Mouse (Mus musculus) A20 (cell line): ENCODE results near the gene Itga9.
"Not testable (repeated sequence)": the region's sequence is repeated elsewhere in the genome, so short reads cannot be mapped to it uniquely, and the experiment has no call there.

Source experiments
- DNase-seq: peaks from one replicate; pipeline ENCODE4 v3.0.0-alpha.2; 2011; ENCODE audit warnings: low read depth, low spot score

Itga9 gene

DNA sequence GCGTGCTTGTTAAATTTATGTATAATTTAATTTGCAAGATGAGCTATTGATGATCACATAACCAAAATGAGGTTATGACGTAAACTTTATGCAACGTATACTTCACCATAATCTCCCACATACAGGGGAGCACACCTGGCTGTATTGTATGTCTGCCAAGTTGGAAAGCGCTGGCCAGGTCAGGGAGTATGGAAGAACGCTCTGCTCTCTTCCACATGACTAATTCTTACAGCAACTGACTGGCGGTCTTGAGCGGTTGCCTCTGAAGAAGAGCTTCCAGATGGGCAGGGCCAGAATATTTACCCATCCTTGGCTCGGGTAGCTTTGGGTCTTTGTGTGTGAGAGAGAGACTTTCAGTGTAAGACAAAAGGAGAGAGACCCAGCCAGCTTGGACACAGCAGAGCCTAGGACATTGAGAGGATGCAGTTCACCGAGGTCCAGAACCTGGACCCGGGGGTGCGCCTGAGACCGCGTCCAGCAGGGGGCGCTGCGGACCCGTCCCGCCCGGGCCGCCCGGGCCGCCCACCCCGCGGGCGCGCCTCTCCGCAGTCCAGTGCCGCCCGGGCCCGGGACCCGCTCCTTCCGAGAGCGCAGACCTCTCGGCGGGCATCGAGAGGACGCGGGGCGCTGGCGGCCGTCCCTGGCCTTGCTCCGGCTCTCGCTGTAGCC is at the start of gene Itga9:
Itga9 (plus strand) TSS at position 543 of the 669 bp plus-strand sequence.
- DNase-seq = no peak

- DNase-seq = no peak
These were observed 49.3 kb upstream of the Itga9 start for GRCm38 (mm10) chr9:118556951-118557780.

DNA sequence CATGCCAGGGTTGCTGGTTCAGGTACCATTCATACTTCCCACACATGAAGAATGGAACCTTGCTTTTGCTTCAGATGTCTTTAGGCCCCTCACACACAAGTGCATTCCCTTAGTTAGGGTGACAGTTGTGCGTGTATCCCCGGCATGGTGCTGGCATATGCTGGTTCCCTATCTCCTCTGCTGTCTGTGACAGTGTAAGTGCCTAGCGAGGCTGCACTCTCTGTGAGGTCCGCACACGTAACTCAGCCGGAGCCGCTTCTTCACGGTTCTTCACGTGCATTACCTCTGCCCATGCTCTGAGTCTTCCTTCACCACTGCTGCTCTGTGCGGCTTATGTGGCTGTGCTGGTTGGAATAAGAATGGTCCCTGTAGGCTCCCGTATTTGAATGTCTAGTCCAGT is 43.1 kb upstream of the Itga9 start:
- no peak for DNase-seq

- no peak for DNase-seq
These were observed 42.6 kb upstream of the Itga9 start for GRCm38 (mm10) chr9:118563866-118564265.

GRCm38 (mm10) chr9:118564696-118565095 is 41.8 kb upstream of the Itga9 start:
- no peak for DNase-seq

DNA sequence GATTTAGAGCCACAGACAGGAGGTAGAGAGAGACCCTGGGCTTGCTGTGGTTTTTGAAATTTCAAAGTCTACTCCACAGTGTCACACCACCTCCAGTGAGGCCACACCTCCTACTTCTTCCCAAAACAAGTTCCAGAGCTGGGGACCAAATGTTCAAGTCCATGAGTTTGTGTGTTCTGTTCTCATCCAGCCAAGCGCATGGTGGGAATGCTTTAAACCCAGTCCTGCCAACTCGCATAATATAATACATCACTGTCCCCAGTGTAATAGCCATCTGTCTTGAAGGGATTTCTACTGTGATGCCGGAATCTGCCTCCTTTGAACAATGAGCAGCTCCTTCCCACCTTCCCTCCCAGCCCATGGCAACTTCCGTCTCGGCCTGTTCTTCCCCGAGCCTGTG is 37.2 kb upstream of the Itga9 start:
- no peak for DNase-seq

DNA sequence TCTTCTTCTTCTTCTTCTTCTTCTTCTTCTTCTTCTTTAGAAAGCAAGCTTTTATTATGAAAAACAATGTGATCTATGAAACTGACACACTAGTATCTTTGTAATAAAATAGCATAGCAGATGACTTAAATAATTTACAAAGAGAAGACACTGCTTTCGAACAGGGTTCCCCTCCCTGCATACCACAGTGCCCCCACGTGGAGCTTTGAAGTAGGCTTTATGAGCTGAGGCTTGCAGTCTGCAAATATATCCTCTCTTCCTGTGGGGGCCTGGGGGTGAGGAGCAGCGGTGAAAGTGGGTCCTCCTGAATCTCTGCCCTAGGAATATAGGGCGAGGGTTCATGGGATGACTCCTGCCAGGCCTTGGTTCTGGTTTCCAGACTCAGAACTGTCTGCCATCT is 35.6 kb upstream of the Itga9 start:
- no peak for DNase-seq

DNA sequence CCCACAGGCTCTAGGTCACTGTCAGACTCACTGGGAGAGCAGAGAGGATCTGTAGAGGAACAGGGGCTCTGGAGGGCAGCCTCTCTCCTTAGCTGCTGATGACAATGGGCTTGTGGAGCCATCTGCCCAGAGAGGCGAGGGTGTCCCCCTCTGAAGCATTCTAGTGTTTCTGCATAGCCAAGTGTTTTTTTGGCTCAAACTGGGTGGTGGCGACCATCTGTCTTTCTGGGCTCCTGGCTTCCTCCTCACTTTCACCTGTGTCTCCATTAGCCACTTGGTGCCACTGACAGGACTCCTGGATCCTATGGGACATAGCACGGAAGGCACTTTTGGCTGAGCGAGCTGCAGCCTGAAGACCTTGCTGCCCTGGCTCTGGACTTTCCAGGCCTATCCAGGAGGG is 34.8 kb upstream of the Itga9 start:
- no peak for DNase-seq

GRCm38 (mm10) chr9:118574911-118575310 is 31.6 kb upstream of the Itga9 start:
- no peak for DNase-seq

- no peak for DNase-seq
These were observed 26.1 kb upstream of the Itga9 start for GRCm38 (mm10) chr9:118580371-118580770.

GRCm38 (mm10) chr9:118582757-118583156 is 23.7 kb upstream of the Itga9 start:
- no peak for DNase-seq

GRCm38 (mm10) chr9:118584838-118585237 is 21.7 kb upstream of the Itga9 start:
- no peak for DNase-seq

- no peak for DNase-seq
These were observed 20.5 kb upstream of the Itga9 start for GRCm38 (mm10) chr9:118585998-118586397.

- no peak for DNase-seq
These were observed 19.4 kb upstream of the Itga9 start for GRCm38 (mm10) chr9:118587115-118587514.

DNA sequence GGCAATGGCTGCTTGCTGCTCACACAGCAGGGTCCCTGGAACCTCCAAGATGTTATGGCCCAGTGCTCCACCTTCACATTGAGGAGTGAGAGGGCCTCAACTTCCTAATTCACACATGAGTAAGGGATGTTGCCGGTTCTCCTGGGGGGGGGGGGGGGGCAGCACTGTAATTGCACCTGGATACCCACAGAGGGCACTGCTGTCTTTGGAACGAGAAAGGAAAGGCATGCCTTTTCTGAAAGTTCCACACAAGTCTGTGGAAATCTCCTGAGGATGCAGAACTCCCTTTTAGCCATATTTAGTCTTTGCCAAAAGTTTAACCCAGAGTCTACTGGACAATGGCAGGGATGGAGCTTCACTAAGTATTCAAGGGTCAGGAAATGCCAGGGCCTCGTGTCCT is 17.2 kb upstream of the Itga9 start:
- no peak for DNase-seq

GRCm38 (mm10) chr9:118590230-118590629 is 16.3 kb upstream of the Itga9 start:
- DNase-seq = no peak

DNA sequence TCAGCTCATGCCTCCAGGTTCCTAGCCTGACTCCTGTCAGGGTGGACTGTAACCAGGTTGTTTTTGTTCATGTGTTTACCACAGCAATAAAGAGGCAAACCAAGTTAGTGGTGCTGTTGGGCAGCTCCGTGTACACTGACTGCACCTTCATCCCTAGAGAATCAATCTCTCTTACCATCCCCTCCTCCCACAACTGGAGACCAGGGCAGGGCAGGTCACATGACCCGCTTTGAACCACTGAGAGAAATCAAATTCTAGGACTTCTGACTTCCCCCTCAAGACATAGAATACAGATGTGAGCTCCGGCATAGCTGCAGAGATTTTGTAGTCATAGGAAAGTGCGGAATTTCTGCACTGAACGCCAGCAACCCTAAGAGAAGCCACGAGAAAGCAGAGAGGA is 14.9 kb upstream of the Itga9 start:
- no peak for DNase-seq

GRCm38 (mm10) chr9:118592585-118593249 is 13.8 kb upstream of the Itga9 start:
- no peak for DNase-seq

DNA sequence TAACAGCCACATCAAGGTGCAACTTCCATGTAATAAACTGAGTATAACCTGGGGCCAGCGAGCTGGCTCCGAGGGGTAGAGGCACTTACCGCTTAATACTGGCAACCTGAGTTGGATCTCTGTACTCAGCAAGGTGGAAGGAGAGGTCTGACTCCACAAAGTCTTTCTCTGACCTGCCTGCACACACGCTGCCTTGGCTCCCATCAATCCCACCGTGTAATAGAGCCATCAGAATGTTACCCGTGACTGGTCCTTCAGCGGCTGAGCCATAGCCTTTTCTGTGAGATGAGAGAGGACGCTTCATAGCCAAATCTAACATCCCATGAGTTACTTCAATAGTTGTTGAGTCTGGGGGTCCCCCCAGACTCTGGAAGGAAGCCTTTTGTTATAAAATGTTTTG is 13.0 kb upstream of the Itga9 start:
- no peak for DNase-seq

DNA sequence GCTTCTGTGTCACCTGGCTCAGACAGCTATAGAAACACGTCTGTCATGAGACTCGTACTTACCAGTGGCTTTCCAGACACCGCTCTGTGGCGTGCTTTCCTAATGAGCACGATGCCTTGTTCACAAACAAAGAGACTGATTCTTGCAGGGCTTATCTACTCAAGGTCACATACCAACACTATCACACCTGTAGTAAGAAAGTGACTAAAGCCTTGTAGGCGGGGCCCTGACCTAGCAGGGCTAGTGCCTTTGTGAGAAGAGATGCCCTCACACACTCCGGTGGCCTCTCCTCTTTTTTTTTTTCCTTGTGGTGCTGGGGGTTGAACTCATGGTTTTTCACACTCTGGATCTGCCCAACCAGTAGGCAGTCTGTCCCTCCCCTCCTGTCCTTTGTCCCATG is 9.7 kb upstream of the Itga9 start:
- DNase-seq = no peak

DNA sequence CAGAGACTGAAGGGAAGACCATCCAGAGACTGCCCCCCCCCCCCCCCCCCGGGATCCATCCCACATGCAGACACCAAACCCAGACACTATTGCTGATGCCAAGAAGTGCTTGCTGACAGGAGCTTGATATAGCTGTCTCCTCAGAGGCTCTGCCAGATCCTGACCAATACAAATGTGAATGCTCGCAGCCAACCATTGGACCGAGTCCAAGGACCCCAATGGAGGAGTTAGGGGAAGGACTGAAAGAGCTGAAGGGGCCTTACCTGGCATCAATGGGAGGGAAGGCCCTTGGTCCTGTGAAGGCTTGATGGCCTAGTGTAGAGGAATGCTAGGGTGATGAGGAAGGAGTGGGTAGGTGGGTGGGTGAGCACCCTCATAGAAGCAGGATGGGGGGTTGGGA is 6.1 kb upstream of the Itga9 start:
- DNase-seq = not testable (repeated sequence)

DNA sequence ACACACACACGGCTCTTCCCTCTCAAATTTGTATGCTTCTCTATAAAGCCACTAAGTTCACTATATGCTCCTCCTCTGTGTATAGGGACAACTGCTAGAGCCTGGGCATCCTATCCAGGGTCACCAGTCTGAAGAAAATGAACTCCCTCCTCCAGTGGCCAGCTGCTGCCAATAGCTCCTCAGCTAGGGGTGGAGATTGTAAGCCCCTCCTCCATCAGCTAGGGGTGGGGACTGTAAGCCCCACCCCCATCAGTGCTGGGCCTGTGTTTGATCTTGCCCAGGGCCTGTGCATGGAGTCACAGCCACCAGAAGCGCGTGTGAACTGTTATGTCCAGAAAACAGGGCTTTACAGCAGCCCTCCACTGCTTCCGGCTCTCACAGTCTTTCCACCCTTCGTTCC is 3.9 kb upstream of the Itga9 start:
- no peak for DNase-seq
